Mouse (Mus musculus): ENCODE data around the gene Ubfd1. TPM values are rescaled to one million over a fixed set of nuclear protein-coding genes. Genes with fewer than 3 reads are reported as not detected.

The Ubfd1 gene
- polyA plus RNA-seq (2015; fragmentation: Nextera tagmentation; extraction: Ambion mirVana): 61.3 and 65.2 TPM in 2 replicates

- Histone ChIP-seq H3K9me3 (no peaks in the 10 kb centered on the region), H3K27me3 (no peaks in the 10 kb centered on the region), H3K4me1 (peaks cover 32% of the 10 kb centered on the region), H3K27ac (replicated peaks) (peak within 1 kb of the TSS; percentile 98), H3K4me3 (peak within 1 kb of the TSS; percentile 99), H3K36me3 (peaks cover 32% of the 10 kb centered on the region), H3K9ac (replicated peaks) (peak within 1 kb of the TSS; percentile 96), H3K4me2 (replicated peaks) (peak within 1 kb of the TSS; percentile 54)
- 0% methylated on average over 60 of the region's 60 CpGs for WGBS
- ATAC-seq (replicated peaks): peak; percentile 99
Observed at GRCm38 (mm10) chr7:122066945-122067516, at the start of gene Ubfd1, which contains the start of gene Ears2. TSS of gene Ubfd1 (plus strand) at chr7:122067175. TSS of gene Ears2 (minus strand) at chr7:122067263.

GRCm38 (mm10) chr7:122018247-122018646 is 48.7 kb upstream of the Ubfd1 start:
- ATAC-seq (replicated peaks): no peak
- Histone ChIP-seq H3K9me3 (no peaks in the 10 kb centered on the region), H3K9ac (replicated peaks) (no peak overlapping the region), H3K4me3 (peak overlapping the region; percentile 70; the same call in 1 of the 2 replicates), H3K4me1 (peaks cover 36% of the 10 kb centered on the region), H3K36me3 (no peaks in the 10 kb centered on the region), H3K27me3 (no peaks in the 10 kb centered on the region), H3K4me2 (replicated peaks) (peak overlapping the region; percentile 61; the same call in 1 of the 2 replicates), H3K27ac (replicated peaks) (no peak overlapping the region)
- WGBS: 69% methylated on average over 3 of the region's 3 CpGs

GRCm38 (mm10) chr7:122018978-122019377 is 48.0 kb upstream of the Ubfd1 start:
- H3K27ac ChIP-seq (replicated peaks): no peak overlapping the region
- H3K4me1 ChIP-seq: peaks cover 36% of the 10 kb centered on the region
- no peaks in the 10 kb centered on the region for H3K36me3 ChIP-seq
- no peaks in the 10 kb centered on the region for H3K9me3 ChIP-seq
- ATAC-seq (replicated peaks): no peak
- peak overlapping the region; percentile 61 for H3K4me2 ChIP-seq (replicated peaks)
- peak overlapping the region; percentile 70 for H3K4me3 ChIP-seq
- WGBS: 84% methylated on average over 7 of the region's 7 CpGs
- no peak overlapping the region for H3K9ac ChIP-seq (replicated peaks)
- no peaks in the 10 kb centered on the region for H3K27me3 ChIP-seq

GRCm38 (mm10) chr7:122020273-122020666 is 46.7 kb upstream of the Ubfd1 start:
- H3K4me1 ChIP-seq: peaks cover 33% of the 10 kb centered on the region
- peak; percentile 49 for ATAC-seq (replicated peaks)

GRCm38 (mm10) chr7:122020667-122021354 is 46.2 kb upstream of the Ubfd1 start, which contains the start of gene Gga2:
TSS of gene Gga2 (minus strand) at chr7:122021222.
- Histone ChIP-seq H3K36me3 (no peaks in the 10 kb centered on the region), H3K4me3 (peak within 1 kb of the TSS; percentile 70), H3K9ac (replicated peaks) (peak within 1 kb of the TSS; percentile 88), H3K9me3 (no peaks in the 10 kb centered on the region), H3K27me3 (no peaks in the 10 kb centered on the region), H3K4me2 (replicated peaks) (peak within 1 kb of the TSS; percentile 61), H3K4me1 (peaks cover 27% of the 10 kb centered on the region), H3K27ac (replicated peaks) (peak within 1 kb of the TSS; percentile 88)
- ATAC-seq (replicated peaks): peak; percentile 85
- WGBS: 0% methylated on average over 50 of the region's 50 CpGs

More at GRCm38 (mm10) chr7:122020273-122020666, 46.7 kb upstream of the Ubfd1 start:
- Histone ChIP-seq H3K4me3 (peak overlapping the region; percentile 70), H3K36me3 (no peaks in the 10 kb centered on the region), H3K27ac (replicated peaks) (peak overlapping the region; percentile 88), H3K4me2 (replicated peaks) (peak overlapping the region; percentile 61), H3K27me3 (no peaks in the 10 kb centered on the region), H3K9ac (replicated peaks) (peak overlapping the region; percentile 88), H3K9me3 (no peaks in the 10 kb centered on the region)
- 2% methylated on average over 6 of the region's 6 CpGs for WGBS

GRCm38 (mm10) chr7:122022131-122022530 is 44.8 kb upstream of the Ubfd1 start:
- Histone ChIP-seq H3K9ac (replicated peaks) (no peak overlapping the region), H3K9me3 (no peaks in the 10 kb centered on the region), H3K4me2 (replicated peaks) (no peak overlapping the region), H3K27me3 (no peaks in the 10 kb centered on the region), H3K4me3 (no peak overlapping the region), H3K4me1 (peaks cover 21% of the 10 kb centered on the region), H3K27ac (replicated peaks) (no peak overlapping the region), H3K36me3 (no peaks in the 10 kb centered on the region)
- WGBS: 100% methylated on average over 2 of the region's 2 CpGs
- no peak for ATAC-seq (replicated peaks)

- no peaks in the 10 kb centered on the region for H3K9me3 ChIP-seq
- no peak for ATAC-seq (replicated peaks)
- no peaks in the 10 kb centered on the region for H3K27me3 ChIP-seq
- H3K4me1 ChIP-seq: no peaks in the 10 kb centered on the region
- no peak overlapping the region for H3K27ac ChIP-seq (replicated peaks)
- H3K4me3 ChIP-seq: no peak overlapping the region
- 80% methylated on average over 3 of the region's 3 CpGs for WGBS
- H3K4me2 ChIP-seq (replicated peaks): no peak overlapping the region
- no peak overlapping the region for H3K9ac ChIP-seq (replicated peaks)
- peaks cover 2% of the 10 kb centered on the region; the same call in 1 of the 2 replicates for H3K36me3 ChIP-seq
Observed at GRCm38 (mm10) chr7:122033371-122033770, 33.6 kb upstream of the Ubfd1 start.

- WGBS: 37% methylated on average over 2 of the region's 2 CpGs
Observed at GRCm38 (mm10) chr7:122034348-122034747, 32.6 kb upstream of the Ubfd1 start.

GRCm38 (mm10) chr7:122044106-122044505 is 22.9 kb upstream of the Ubfd1 start:
- ATAC-seq (replicated peaks): no peak
- WGBS: 92% methylated on average over 8 of the region's 8 CpGs
- no peak overlapping the region for H3K4me2 ChIP-seq (replicated peaks)

More at GRCm38 (mm10) chr7:122034348-122034747, 32.6 kb upstream of the Ubfd1 start:
- no peak for ATAC-seq (replicated peaks)
- no peaks in the 10 kb centered on the region for H3K9me3 ChIP-seq
- no peak overlapping the region for H3K9ac ChIP-seq (replicated peaks)
- no peak overlapping the region for H3K4me3 ChIP-seq
- H3K36me3 ChIP-seq: peaks cover 5% of the 10 kb centered on the region; the same call in 1 of the 2 replicates
- no peak overlapping the region for H3K4me2 ChIP-seq (replicated peaks)
- H3K27me3 ChIP-seq: no peaks in the 10 kb centered on the region
- no peaks in the 10 kb centered on the region for H3K4me1 ChIP-seq
- H3K27ac ChIP-seq (replicated peaks): no peak overlapping the region

GRCm38 (mm10) chr7:122045181-122045634 is 21.8 kb upstream of the Ubfd1 start:
- Histone ChIP-seq H3K36me3 (peaks cover 26% of the 10 kb centered on the region), H3K4me1 (no peaks in the 10 kb centered on the region), H3K27ac (replicated peaks) (no peak overlapping the region), H3K9ac (replicated peaks) (no peak overlapping the region), H3K4me2 (replicated peaks) (no peak overlapping the region), H3K9me3 (no peaks in the 10 kb centered on the region), H3K27me3 (no peaks in the 10 kb centered on the region), H3K4me3 (no peak overlapping the region)
- ATAC-seq (replicated peaks): no peak
- WGBS: 91% methylated on average over 4 of the region's 4 CpGs

More at GRCm38 (mm10) chr7:122044106-122044505, 22.9 kb upstream of the Ubfd1 start:
- H3K9me3 ChIP-seq: no peaks in the 10 kb centered on the region
- no peaks in the 10 kb centered on the region for H3K4me1 ChIP-seq
- no peak overlapping the region for H3K9ac ChIP-seq (replicated peaks)
- peaks cover 26% of the 10 kb centered on the region for H3K36me3 ChIP-seq
- H3K4me3 ChIP-seq: no peak overlapping the region
- H3K27me3 ChIP-seq: no peaks in the 10 kb centered on the region
- H3K27ac ChIP-seq (replicated peaks): no peak overlapping the region

- no peaks in the 10 kb centered on the region for H3K27me3 ChIP-seq
- 93% methylated on average over 1 of the region's 1 CpGs for WGBS
- no peak overlapping the region for H3K4me3 ChIP-seq
- H3K9ac ChIP-seq (replicated peaks): no peak overlapping the region
- H3K9me3 ChIP-seq: no peaks in the 10 kb centered on the region
- no peak overlapping the region for H3K4me2 ChIP-seq (replicated peaks)
- ATAC-seq (replicated peaks): no peak
- H3K36me3 ChIP-seq: peaks cover 26% of the 10 kb centered on the region
- H3K4me1 ChIP-seq: no peaks in the 10 kb centered on the region
- H3K27ac ChIP-seq (replicated peaks): no peak overlapping the region
Observed at GRCm38 (mm10) chr7:122045711-122046110, 21.3 kb upstream of the Ubfd1 start.

- Histone ChIP-seq H3K27me3 (no peaks in the 10 kb centered on the region), H3K9me3 (no peaks in the 10 kb centered on the region), H3K4me1 (no peaks in the 10 kb centered on the region), H3K27ac (replicated peaks) (no peak overlapping the region), H3K4me3 (no peak overlapping the region), H3K36me3 (peaks cover 31% of the 10 kb centered on the region), H3K9ac (replicated peaks) (no peak overlapping the region), H3K4me2 (replicated peaks) (no peak overlapping the region)
- WGBS: 93% methylated on average over 2 of the region's 2 CpGs
- ATAC-seq (replicated peaks): no peak
Observed at GRCm38 (mm10) chr7:122046813-122047212, 20.2 kb upstream of the Ubfd1 start.
